Mouse (Mus musculus): ENCODE data around the gene Kif3c.

Kif3c gene

DNA sequence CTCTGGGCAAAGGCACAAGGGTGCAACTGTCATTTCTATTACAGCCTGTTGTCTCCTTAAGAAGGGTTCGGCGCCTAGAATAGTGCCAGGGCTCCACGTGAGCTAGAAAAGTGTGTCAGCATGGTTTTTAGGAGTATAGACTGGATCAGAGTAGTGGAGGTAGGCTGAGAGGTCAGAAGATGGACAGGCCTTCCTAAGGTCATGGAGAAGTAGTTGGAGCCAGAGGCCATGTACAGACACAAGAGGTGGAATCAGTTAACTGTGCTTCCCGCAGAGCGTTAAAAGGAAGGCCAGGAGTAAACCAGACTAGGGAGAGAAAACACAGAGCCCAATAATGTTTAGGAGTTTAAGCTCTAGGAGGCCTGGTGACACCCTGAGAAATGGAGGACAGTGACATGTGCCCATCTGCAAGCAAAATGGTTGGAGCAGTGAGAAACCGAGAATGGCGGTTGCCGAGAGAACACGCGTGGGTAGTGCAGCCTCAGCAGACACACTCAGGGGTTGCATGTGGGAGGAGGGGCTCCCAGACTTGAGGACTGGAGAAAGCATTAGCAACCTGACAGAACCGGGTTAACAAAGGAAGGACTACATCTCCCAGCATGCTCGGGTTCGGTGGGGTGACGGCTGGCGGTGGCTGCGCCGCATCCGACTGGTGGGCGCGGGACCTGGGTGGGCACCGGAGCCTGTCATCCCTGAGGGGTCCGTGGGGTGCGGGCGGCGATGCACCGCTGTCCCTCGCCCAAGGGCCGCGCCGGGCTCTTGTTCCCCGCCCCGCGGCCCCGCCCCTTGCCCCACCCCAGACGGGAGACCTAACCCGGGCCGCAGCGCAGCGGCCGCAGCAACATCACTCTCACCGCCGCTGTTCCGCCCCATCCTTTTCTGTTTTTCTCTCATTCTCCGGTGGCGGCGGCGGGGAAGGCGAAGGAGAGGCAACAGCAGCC lies at the start of gene Kif3c:
Gene Kif3c, plus strand, starts transcription at position 625 of the 941 bp plus-strand sequence.
- DNase-seq: peak; percentile 66

DNA sequence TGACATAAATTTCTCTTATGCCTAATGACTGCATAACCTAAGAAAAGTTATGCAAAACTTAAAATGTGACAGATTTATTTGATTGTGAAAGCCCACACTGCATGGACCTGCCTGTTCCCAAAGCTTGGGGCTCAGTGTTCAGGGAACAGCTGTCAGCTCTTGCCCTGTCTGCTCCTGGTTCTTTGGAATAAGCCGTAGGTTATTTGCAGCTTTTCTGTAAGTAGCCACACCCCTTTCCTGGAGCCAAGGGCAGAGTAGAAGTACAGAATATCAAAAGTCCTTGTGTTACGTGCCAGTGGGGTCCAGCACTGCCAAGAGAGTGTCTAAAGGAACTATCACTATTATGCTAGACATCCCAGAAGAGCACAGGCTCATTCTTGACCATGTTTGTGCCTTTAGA lies 48.8 kb upstream of the Kif3c start:
- DNase-seq: no peak

DNA sequence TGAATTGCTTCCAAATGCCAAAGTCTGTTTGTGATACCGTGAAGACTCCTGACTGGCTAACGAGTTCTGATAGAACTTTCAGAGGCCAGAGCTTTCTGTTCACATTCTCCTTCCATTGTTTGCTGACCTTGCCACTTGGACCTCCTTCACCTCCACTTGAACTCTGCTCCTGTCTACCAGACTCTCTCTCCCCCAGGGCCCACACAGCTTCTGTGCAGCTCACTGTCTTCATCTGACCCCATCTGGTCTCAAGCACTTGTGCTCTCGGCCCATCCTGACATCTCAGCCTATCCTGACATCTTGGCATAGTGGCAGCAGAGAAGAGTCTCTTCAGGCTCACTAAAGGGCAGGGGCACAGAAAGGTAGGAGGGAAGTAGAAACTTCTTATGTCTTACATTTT lies 48.0 kb upstream of the Kif3c start:
- no peak for DNase-seq

DNA sequence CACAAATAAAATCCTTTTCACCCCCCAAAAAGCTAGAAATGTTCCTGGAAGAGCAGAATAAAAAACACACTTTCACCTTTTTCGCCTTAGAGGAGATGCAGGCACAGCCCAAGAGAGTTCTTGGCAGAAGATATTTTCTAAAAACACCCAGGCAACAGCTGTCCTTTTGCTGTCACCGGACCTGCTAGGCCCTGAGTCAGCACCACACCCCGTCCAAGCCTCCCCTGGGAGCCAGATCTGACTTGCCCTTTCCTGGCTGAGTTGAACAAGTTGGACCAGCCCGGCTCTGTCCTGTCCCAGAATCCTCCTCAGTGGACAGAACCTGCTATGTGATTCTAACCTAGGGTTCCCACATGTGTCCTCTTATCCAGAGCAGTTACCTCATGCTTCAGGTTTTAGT lies 45.6 kb upstream of the Kif3c start:
- no peak for DNase-seq

DNA sequence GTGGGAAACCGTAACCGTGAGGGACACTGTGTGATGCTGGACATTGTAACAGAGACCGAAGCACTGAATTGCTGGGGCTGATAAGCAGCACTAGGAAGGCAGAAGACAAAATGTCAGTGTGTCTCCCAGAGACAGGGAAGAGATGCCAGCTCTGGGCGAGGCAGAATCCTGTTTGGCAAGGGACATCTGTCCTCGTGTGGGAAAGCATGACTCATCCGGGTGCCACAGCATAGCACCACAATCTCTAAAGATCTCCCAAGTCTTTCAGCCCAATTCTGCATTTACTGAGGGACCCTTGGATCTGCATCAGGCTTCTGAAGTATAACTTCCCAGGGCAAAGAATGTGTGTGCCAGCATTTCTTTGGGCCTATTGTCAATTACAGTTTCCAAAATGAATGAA lies 41.7 kb upstream of the Kif3c start:
- no peak for DNase-seq

DNA sequence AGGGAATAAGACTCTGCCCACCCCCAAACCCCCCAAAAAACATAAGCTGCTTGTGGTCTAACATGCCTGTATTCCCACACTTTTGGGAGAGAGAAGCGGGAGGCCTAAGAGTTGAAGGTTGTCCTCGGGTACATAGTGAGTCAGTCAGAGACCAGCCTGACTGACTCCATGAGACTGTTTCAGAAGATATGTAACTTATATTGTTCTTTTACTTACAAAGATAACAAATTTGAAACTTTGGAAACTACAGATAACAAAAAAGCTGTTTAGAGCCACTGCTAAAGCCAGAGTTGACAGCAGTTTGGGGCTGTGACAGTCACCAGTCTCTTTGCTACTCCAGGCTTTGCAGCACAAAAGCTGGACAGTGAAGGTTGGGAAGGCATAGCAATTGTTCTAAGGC lies 39.7 kb upstream of the Kif3c start:
- no peak for DNase-seq

DNA sequence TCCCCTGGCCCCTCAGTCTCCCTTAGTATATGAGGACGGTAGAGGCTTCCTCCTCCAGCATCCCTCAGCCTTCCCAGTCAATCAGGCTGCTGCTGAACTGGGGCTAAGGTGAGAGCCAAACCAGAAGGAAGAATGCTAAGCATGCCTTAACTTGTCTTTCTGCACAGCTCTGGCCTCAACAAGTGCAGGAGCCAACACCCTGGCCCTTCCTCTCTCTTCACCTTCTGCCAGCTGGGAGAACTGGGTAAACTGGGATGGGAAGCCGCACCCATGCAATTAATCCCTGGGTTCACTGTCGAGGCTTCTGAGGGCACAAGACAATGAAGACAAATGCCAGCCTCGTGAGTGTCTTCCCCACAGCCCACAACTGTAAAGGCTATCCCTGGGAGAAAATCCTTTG lies 35.3 kb upstream of the Kif3c start:
- no peak for DNase-seq

DNA sequence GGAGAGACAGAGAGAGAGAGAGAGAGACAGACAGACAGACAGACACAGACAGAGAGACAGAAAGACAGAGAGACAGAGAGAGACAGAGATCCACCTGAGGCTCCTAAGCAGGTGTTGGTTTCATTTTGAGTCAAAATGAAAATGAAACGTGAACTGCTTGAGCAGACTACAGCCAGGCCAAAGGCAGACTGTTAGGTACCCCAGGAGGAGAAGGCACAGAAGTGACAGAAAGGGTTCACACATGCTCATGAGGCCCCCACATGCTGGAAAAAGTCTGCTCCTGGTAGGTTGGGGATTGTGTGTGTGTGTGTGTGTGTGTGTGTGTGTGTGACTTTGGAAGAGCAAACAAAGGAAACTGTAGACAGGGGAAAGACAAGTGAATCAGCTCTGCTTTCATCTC lies 26.0 kb upstream of the Kif3c start:
- no peak for DNase-seq

DNA sequence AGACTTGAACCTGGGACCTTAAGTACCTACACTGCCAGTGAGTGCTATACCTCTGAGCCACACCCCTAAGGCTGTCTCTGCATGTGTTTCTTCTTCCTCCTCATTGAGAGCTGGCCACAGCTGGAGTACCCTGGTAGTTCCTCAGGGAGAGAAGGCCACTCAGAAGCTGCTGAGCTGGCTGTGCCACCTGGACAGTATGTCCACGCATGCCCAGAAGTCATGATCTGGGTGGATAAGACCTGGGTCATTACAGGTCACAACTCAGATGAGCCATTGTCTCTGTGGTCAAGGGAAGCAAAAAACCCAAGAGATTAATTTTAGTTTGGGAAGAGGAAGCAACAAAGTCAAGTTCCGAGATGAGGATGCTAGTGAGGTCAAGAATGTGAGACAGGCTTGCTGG lies 20.8 kb upstream of the Kif3c start:
- no peak for DNase-seq

DNA sequence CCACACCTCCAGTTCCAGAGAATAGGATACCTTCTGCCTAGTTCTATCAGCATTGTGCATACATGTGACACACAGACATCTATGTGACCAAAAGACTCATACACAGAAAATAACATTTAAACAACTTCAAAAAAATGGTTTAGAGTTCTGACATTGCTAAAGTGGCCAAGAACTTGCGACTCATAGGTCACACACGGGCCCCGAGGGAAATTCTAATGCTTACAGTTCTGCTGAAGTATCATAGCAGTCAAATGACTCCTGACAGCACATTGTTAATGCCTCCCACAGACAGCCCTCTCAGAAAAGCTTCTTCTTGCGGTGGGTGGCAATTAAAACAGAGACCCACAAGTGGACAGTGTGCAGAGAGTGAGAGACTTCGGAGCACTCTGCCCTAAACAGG lies 19.9 kb upstream of the Kif3c start:
- DNase-seq: no peak

DNA sequence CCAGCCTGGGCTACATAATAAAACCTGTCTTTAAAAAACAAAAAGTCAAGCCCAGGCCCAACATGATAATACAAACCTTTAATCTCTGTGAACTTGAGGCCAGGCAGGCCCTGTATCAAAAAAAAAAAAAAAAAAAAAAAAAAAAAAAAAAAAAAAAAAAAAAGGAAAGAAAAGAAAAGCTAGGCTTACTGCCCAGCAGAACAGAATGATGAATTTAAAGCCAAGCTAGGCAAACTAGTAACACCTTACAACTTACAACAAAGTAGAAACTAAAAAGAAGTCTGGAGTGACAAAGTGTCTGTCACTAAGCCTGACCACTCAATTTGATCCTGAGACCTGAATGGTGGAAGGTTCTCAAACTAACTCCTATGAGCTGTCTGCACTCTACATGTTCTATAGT lies 17.2 kb upstream of the Kif3c start:
- DNase-seq: no peak

DNA sequence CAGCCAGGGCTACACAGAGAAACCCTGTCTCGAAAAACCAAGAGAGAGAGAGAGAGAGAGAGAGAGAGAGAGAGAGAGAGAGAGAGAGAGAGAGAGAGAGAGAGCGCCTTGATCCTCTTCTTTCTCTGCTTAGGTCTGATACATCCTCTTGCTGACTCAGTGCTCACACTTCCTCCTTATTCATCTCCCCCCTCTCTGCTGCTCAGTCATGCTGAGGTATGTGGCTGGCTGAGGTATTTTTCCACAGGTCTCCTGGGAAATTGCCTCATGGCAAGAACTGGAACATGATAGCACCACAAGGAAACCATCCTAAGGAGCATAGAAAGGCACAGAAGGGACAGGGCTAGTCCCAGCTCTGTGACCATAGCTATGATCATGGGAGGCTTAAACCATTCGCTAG lies 15.5 kb upstream of the Kif3c start:
- DNase-seq: no peak

DNA sequence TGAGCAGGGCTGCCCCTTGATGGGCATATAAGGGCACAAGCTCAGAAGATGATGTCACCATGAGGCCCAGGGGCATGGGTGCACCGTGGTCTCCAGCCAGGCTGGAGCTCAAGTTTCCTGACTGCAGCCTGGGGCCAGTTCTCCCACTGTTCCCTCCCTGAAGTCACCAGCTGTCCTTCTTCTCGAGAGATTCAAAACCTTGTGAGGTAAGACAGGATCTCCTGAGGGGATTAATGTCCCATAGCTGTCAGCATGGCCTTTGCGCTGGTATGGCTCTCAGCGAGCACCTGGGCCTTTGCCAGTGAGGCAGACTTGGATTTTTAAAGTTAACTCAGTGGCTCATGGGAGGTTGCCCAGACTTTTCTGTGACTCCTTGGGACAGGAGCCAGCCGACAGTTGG lies 14.8 kb upstream of the Kif3c start:
- peak; percentile 65 for DNase-seq

DNA sequence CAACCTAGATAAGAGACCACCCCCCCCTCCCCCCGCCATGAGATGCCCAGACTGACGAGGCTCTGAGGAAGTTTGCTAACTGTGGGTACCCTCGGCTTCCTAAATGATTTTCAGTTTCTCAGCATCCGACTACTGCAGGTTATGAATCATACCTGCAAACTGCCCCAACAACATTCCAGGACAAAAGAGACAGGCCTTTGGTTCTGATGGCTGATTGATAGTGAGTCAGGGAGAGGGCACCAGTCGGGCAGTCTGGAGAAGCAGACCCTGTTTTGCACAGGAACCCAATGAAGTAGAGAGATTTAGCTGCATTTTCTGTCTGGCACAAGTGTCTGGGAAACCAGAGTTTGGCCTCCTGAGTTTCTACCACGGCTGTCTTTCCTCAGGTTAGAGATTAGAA lies 12.7 kb upstream of the Kif3c start:
- no peak for DNase-seq

DNA sequence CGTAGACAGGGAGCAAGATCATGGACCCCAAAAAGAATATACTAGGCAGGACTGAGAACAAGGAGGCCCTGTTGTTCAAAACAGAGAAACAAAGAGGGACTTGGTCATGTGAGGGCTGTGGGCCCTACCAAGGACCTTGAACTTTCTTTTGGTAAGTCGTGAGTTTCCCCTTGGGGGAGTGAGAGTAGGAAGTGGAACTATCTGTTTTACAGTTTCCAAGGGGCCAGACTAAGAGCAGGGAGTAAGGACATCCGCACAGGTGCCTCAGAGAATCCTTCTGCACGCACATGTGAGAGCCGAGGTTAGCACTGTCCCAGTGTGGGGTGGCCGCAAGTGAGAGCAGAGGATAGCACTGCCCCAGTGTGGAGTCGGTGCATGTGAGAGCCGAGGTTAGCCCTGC lies 9.9 kb upstream of the Kif3c start:
- DNase-seq: no peak

DNA sequence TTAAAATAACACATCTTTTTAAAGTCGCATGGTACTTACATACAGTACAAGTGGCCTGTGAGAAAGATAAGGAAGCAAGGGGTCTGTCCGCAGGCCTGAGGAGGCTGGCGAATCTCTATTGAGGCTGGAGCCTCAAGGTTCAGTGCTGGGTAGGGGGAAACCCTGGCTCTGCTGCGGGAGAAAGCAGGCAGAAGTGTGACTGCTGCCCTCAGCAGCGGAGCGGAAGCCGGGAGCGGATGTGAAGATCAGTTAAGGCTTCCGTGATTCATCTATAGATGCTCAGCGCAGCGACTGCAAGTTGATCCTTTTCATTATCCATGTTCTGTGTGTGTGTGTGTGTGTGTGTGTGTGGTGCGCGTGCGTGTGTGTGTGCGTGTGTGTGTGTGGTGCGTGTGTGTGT lies 8.1 kb upstream of the Kif3c start:
- no peak for DNase-seq

DNA sequence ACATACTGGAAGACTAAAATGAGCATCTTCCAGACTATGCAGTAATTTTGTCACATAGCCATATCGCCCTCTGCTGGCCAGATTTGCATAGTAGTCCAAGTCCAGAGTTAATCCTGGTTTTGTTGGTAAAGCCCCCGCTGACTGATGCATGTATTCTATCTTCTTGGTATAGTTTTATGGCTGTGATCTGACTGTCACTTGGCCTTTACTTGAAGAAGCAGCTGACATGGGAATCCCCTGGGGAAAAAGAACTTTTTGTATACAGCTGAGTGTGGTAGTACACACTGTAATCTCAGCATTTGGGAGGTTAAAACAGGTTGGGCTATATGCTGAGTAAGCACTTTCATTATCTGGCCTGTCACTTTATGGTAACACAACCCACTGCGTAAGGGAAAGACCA lies 5.6 kb upstream of the Kif3c start:
- DNase-seq: peak; percentile 87

DNA sequence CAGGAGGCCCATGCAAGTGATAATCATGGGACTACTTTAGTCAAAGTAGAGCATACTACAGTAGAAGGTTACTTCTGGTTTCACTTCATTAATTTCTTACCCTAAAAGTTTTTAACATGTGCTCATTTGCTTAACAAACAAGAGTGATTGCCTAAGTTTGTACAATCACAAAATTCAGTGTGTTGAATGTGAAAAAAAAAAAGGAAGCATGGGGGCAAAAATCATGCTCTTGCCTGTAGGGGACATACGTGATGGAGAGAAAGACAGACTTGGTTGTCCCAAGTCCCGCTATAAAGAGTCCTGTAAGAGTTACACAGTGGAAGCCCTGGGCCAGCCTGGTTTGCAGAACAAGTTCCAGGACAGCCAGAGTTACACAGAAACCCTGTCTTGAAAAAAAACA lies 4.9 kb upstream of the Kif3c start:
- no peak for DNase-seq

DNA sequence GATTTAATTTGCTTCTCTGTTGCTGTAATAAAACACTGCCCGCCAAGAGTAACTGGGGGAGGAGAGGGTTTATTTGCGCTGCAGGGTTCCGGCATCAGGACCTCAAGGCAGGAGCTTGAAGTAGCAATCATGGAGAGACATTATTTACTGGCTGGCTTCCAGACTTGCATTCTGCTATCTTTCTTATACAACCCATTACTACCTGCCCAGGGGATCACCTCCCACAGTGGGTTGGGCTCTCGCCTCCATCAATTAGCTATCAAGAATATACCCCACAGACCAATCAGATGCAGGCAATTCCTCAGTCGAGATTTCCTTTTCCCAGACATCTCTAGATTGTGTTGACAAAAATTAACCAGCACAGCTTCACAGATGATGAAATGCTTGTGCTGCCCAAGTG lies 856 bp upstream of the Kif3c start:
- no peak for DNase-seq

DNA sequence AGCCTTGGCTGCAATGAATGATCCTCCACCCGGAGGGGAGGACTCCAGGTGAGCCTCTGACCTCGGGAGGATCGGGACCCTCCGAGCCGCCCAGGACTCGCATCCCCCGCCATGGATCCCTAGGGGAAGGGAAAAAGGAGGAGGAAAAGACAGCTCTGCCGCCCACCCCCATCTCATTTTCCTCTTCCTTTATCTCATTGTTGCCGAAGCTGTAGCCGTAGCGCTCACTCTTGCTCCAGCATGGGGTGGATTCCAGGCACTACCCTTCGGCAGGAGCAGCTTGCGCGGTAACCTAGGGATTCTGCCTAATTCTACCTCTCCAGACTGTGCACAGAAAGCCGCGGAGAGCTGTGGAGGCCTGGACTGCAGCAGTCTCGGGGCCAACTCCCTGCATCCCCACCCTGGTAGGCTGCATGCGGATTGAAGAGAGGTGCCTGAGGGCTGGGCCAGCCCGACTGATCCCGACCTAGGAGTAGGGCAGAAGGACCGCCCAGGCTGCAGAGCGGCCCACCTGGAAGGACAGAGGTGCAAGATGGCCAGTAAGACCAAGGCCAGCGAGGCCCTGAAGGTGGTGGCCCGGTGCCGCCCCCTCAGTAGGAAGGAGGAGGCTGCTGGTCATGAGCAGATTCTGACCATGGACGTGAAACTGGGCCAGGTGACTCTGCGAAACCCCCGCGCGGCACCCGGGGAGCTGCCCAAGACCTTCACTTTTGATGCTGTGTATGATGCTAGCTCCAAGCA lies 687 bp downstream of the Kif3c start:
- no peak for DNase-seq

DNA sequence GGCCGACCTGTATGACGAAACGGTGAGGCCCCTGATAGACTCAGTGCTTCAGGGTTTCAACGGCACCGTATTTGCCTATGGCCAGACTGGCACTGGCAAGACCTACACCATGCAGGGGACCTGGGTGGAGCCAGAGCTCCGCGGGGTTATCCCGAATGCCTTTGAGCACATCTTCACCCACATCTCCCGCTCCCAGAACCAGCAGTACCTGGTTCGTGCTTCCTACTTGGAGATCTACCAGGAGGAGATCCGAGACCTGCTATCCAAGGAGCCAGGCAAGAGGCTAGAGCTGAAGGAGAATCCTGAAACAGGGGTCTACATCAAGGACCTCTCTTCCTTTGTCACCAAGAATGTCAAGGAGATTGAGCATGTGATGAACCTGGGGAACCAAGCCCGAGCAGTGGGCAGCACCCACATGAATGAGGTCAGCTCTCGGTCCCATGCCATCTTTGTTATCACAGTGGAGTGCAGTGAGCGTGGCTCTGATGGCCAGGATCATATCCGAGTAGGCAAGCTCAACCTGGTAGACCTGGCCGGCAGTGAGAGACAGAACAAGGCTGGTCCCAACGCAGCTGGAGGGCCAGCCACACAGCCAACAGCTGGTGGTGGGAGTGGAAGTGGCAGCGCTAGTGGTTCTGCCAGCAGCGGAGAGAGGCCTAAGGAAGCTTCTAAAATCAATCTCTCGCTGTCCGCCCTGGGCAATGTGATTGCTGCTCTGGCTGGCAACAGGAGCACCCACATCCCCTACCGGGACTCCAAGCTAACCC lies 1.4 kb downstream of the Kif3c start:
- DNase-seq: no peak

DNA sequence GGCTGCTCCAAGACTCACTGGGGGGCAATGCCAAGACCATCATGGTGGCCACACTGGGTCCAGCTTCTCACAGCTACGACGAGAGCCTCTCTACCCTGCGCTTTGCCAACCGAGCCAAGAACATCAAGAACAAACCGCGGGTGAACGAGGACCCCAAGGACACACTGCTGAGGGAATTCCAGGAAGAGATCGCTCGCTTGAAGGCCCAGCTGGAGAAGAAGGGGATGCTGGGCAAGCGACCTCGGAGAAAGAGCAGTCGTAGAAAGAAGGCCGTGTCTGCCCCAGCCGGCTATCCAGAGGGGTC lies 2.0 kb downstream of the Kif3c start:
- DNase-seq: no peak

DNA sequence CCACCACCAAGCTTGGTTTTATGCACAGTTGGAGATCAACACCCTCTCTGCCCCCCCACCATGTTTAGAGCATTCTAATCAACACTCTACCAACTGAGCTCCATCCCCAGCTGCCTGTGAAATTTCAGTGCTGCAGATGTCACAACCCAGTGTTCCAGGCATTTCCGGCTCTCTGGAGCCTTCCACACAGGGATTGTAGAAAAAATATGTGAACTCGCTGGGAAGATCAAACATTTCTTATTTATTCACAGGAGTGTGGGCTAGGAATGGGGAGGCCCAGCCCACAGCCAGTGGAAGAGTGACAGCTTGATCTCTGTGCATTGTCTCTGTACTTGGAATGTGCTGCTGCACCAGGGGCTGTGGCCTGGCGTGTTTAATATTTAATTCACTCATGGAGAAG lies 3.8 kb downstream of the Kif3c start:
- no peak for DNase-seq

All from kidney, adult 9 months (tissue).